Mouse (Mus musculus) hindbrain, embryonic 11.5 days (tissue): ENCODE results near the gene Adgrg1. TPM values are rescaled to one million over a fixed set of nuclear protein-coding genes. Genes with fewer than 3 reads are reported as not detected.

Source experiments
- ATAC-seq: fragments of 200-750 bp; cut with Nextera tagmentation; 2 replicates; pipeline ENCODE4 v1.8.0; 2017; ENCODE audit warnings: mild to moderate bottlenecking, moderate TSS enrichment, moderate library complexity; ENCODE audit not compliant: low FRiP score
- DNase-seq: peaks from one replicate; pipeline ENCODE4 v3.0.0-alpha.2; 2015; ENCODE audit warnings: low spot score
- H3K27ac ChIP-seq: fragments of 300-500 bp; sonication (generic); 2 replicates; pipeline ENCODE4 v1.5.1; 2014; ENCODE audit warnings: mild to moderate bottlenecking, low read depth, low read length
- H3K27me3 ChIP-seq: fragments of 300-500 bp; sonication (generic); 2 replicates; pipeline ENCODE4 v1.6.1; 2014; ENCODE audit warnings: mild to moderate bottlenecking, low read length, moderate library complexity, mixed read lengths; ENCODE audit not compliant: control insufficient read depth, insufficient read depth
- H3K36me3 ChIP-seq: fragments of 300-500 bp; sonication (generic); 2 replicates; pipeline ENCODE4 v1.6.1; 2014; ENCODE audit warnings: mild to moderate bottlenecking, low read length, moderate library complexity, mixed read lengths; ENCODE audit not compliant: control insufficient read depth, insufficient read depth
- H3K4me1 ChIP-seq: fragments of 300-500 bp; sonication (generic); replicated peaks from 2 replicates; pipeline ENCODE4 v1.6.1; 2014; ENCODE audit warnings: low read length, mixed read lengths; ENCODE audit not compliant: control insufficient read depth, insufficient read depth
- H3K4me2 ChIP-seq: fragments of 300-500 bp; sonication (generic); replicated peaks from 2 replicates; pipeline ENCODE4 v1.6.1; 2014; ENCODE audit warnings: mild to moderate bottlenecking, low read depth, low read length
- H3K4me3 ChIP-seq: fragments of 300-500 bp; sonication (generic); 2 replicates; pipeline ENCODE4 v1.5.1; 2014; ENCODE audit warnings: low read depth, low read length
- H3K9ac ChIP-seq: fragments of 300-500 bp; sonication (generic); 2 replicates; pipeline ENCODE4 v1.6.1; 2014; ENCODE audit warnings: low read depth, low read length
- H3K9me3 ChIP-seq: fragments of 300-500 bp; sonication (generic); 2 replicates; pipeline ENCODE4 v1.6.1; 2016; ENCODE audit warnings: low read length; ENCODE audit not compliant: control insufficient read depth
- WGBS: fragments of 180-500 bp; shearing (Covaris S2); extraction: QIAGEN DNeasy Blood & Tissue Kit; methylation state at CpG from one replicate; pipeline ENCODE4 v1.1.7; 2014; 5-methylcytosine and 5-hydroxymethylcytosine counted together
- polyA plus RNA-seq: library from polyadenylated mRNA; unstranded; fragments of >200 nt; fragmentation: Nextera tagmentation; extraction: Ambion mirVana; gene quantifications from 2 replicates; pipeline ENCODE4 v1.2.1, GENCODE M21; 2014

Adgrg1 gene
- polyA plus RNA-seq, 1 experiment from 2014 or later: 138 TPM

DNA sequence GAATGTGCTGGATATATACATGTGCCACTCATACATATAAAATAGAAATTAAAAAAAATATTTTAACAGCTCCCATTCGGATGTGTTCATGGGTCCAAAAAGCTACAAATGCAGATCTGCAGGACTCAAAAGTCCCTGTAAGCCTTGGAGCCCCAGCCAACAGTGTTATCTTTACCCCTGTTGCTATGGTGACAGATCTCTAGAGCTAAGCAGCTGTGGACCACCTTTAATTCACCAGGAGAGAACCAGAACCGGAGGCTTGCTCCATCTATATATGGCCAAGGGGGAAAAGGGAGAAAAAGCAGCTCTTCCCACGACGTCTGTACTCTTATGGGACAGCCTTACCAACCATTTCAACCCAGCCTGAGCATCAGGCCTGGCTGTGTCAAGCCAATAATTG lies 70.3 kb downstream of the Adgrg1 start:
- H3K4me1 ChIP-seq: no peaks in the 10 kb centered on the region; the same call in 1 of the 2 replicates

GRCm38 (mm10) chr8:95046982-95047381 lies 72.4 kb downstream of the Adgrg1 start:
- 76% methylated on average over 3 of the region's 3 CpGs for WGBS
- Histone ChIP-seq H3K27ac (no peak overlapping the region), H3K9me3 (no peaks in the 10 kb centered on the region), H3K36me3 (no peaks in the 10 kb centered on the region), H3K9ac (no peak overlapping the region), H3K4me2 (no peak overlapping the region), H3K4me1 (no peaks in the 10 kb centered on the region; the same call in 1 of the 2 replicates), H3K4me3 (no peak overlapping the region), H3K27me3 (no peaks in the 10 kb centered on the region)
- DNase-seq: no peak
- no peak for ATAC-seq

More for the DNA sequence above, 70.3 kb downstream of the Adgrg1 start:
- Histone ChIP-seq H3K36me3 (no peaks in the 10 kb centered on the region), H3K9ac (no peak overlapping the region), H3K9me3 (no peaks in the 10 kb centered on the region), H3K4me2 (no peak overlapping the region), H3K4me3 (no peak overlapping the region), H3K27ac (no peak overlapping the region), H3K27me3 (no peaks in the 10 kb centered on the region)
- ATAC-seq (no peak), DNase-seq (no peak)
- whole genome bisulfite sequencing: 72% methylated on average over 4 of the region's 4 CpGs

GRCm38 (mm10) chr8:95047884-95048680 lies 73.5 kb downstream of the Adgrg1 start:
- Histone ChIP-seq H3K36me3 (no peaks in the 10 kb centered on the region), H3K27me3 (no peaks in the 10 kb centered on the region), H3K4me1 (no peaks in the 10 kb centered on the region; the same call in 1 of the 2 replicates), H3K4me2 (no peak overlapping the region), H3K9me3 (no peaks in the 10 kb centered on the region), H3K9ac (no peak overlapping the region), H3K27ac (no peak overlapping the region), H3K4me3 (no peak overlapping the region)
- ATAC-seq (no peak), DNase-seq (no peak)
- 74% methylated on average over 6 of the region's 6 CpGs for WGBS

GRCm38 (mm10) chr8:95049636-95050035 lies 75.1 kb downstream of the Adgrg1 start:
- H3K4me3 ChIP-seq: no peak overlapping the region
- no peaks in the 10 kb centered on the region for H3K27me3 ChIP-seq
- no peaks in the 10 kb centered on the region for H3K9me3 ChIP-seq
- H3K27ac ChIP-seq: no peak overlapping the region
- no peaks in the 10 kb centered on the region for H3K36me3 ChIP-seq
- WGBS: 87% methylated on average over 2 of the region's 2 CpGs
- ATAC-seq (no peak), DNase-seq (no peak)
- H3K4me2 ChIP-seq: no peak overlapping the region
- no peak overlapping the region for H3K9ac ChIP-seq
- H3K4me1 ChIP-seq: no peaks in the 10 kb centered on the region; the same call in 1 of the 2 replicates

DNA sequence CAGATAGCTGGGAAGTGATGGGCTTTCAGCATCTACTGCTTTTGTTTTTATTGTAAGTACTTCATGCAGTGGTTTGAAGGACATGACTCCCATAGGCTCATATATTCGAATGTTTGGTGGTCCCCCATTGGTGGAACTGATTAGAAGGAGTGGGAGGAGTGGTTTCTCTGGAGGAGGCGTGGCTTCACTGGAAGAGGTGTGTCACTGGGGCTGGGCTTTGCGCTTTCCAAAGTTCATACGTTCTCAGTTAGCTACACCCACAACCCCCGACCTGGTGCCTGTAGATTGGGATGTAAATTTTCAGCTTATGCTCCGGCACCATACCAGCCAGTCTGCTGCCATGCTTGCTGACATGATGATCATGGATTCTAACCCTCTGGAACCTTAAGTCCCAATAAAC lies 79.9 kb downstream of the Adgrg1 start:
- 64% methylated on average over 6 of the region's 6 CpGs for whole genome bisulfite sequencing
- no peak for ATAC-seq
- Histone ChIP-seq H3K9ac (no peak overlapping the region), H3K27me3 (no peaks in the 10 kb centered on the region), H3K9me3 (no peaks in the 10 kb centered on the region), H3K27ac (no peak overlapping the region), H3K36me3 (no peaks in the 10 kb centered on the region), H3K4me3 (no peak overlapping the region), H3K4me2 (no peak overlapping the region), H3K4me1 (no peaks in the 10 kb centered on the region)
- no peak for DNase-seq

DNA sequence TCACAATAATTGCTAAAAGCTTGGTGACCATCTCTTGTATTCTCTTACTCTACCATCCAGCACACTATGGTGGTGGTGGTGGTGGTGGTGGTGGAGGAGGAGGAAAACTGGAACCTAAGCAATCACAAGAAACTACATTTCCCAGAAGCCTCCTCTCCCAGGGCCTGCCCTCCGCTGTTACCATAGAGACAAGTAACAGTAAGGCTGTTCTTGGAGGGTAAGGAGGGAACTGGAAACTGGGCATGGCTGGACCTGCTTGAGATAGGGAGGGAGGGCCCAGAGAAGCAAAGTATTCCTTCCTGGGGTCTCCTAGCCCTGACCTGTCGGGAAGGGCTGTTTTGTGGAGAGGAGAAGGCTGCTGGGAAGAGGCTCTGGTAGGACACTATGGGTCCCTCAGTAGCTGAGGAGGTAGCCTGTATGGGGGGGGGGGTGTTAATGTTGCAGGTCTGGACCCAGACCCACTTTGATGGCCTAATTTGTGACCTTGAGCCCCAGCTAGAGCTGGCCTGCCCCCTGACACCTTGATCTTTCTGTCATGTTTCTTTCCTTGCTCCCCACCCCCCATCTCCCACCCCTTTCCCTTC lies 80.5 kb downstream of the Adgrg1 start, which contains the start of gene Drc7:
Drc7 (plus strand) TSS at position 177 of the 584 bp plus-strand sequence.
- 25% methylated on average over 2 of the region's 2 CpGs for WGBS
- H3K36me3 ChIP-seq: no peaks in the 10 kb centered on the region
- no peaks in the 10 kb centered on the region for H3K9me3 ChIP-seq
- no peak within 1 kb of the TSS for H3K4me2 ChIP-seq
- peak; percentile 66; the same call in 1 of the 2 replicates for ATAC-seq
- no peak within 1 kb of the TSS for H3K27ac ChIP-seq
- no peak within 1 kb of the TSS for H3K9ac ChIP-seq
- no peak within 1 kb of the TSS for H3K4me3 ChIP-seq
- no peaks in the 10 kb centered on the region for H3K27me3 ChIP-seq
- DNase-seq: peak; percentile 44
- no peaks in the 10 kb centered on the region for H3K4me1 ChIP-seq

- H3K27ac ChIP-seq: no peak overlapping the region
- H3K9me3 ChIP-seq: no peaks in the 10 kb centered on the region
- no peak for DNase-seq
- H3K36me3 ChIP-seq: no peaks in the 10 kb centered on the region
- H3K4me3 ChIP-seq: no peak overlapping the region
- WGBS: 81% methylated on average over 5 of the region's 5 CpGs
- no peak overlapping the region for H3K4me2 ChIP-seq
- ATAC-seq: no peak
- no peaks in the 10 kb centered on the region for H3K27me3 ChIP-seq
- no peak overlapping the region for H3K9ac ChIP-seq
- no peaks in the 10 kb centered on the region for H3K4me1 ChIP-seq
Observed at GRCm38 (mm10) chr8:95056414-95056813, 81.9 kb downstream of the Adgrg1 start.

DNA sequence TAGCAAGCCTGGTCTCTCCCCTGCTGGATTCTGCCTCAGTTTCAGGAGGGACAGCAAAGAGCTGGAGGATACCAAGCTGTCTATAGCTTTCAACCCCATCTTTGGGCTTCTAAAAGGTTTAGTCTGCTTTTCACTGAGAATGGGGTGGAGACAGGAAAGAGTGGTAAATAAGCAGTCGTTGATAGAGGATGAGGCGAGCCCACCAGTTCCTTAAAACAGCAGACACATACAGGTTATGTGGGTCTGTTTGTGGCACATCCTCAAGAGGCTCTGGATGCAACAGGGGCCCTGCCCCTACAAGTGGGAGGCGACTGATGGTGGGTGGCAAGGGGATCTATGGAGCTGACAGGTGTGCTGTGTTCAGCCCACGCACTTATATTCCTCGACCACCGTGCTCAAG lies 84.1 kb downstream of the Adgrg1 start:
- ATAC-seq: no peak
- WGBS: 81% methylated on average over 6 of the region's 6 CpGs

More for the DNA sequence above, 84.1 kb downstream of the Adgrg1 start:
- Histone ChIP-seq H3K27ac (no peak overlapping the region), H3K4me2 (no peak overlapping the region), H3K36me3 (no peaks in the 10 kb centered on the region), H3K9me3 (no peaks in the 10 kb centered on the region), H3K9ac (no peak overlapping the region), H3K4me3 (no peak overlapping the region), H3K4me1 (no peaks in the 10 kb centered on the region), H3K27me3 (no peaks in the 10 kb centered on the region)
- DNase-seq: no peak
